In genomic region chr8:122114890-122115289, GRCm38 (mm10) we compare ENCODE assay signal across 27 mouse cellular contexts.
DNase-seq lines count a peak whose midpoint lies in the region; ATAC-seq and TF ChIP-seq lines count a peak whose summit lies in the region.
"Had no signal": no experiment of that assay in that cellular context is flagged by ENCODE, and none has a peak within 500 bp of the region (broad histone marks: within the 10 kb centered on the region; RNA-seq: fewer than 3 reads in every experiment).

No protein-coding gene starts in this region.

- H3K27ac ChIP-seq in liver, adult 2 months (replicated peaks; ENCODE audit: insufficient read depth, low read depth, low read length), result no peak overlapping the region
- no peak overlapping the region for H3K27ac ChIP-seq in intestine, postnatal 0 days (ENCODE audit: low read depth, low read length)
- H3K27ac ChIP-seq: embryonic facial prominence, embryonic 10.5 days; embryonic facial prominence, embryonic 13.5 days; forebrain, embryonic 12.5 days; forebrain, embryonic 15.5 days; heart, embryonic 10.5 days; heart, embryonic 13.5 days; hindbrain, embryonic 14.5 days; hindbrain, postnatal 0 days had no signal

- no peaks in the 10 kb centered on the region for H3K36me3 ChIP-seq in liver, adult 2 months (ENCODE audit: control insufficient read depth, insufficient read depth, low read length)
- H3K36me3 ChIP-seq in intestine, postnatal 0 days (ENCODE audit: control insufficient read depth, insufficient read depth), result no peaks in the 10 kb centered on the region
- H3K36me3 ChIP-seq: embryonic facial prominence, embryonic 10.5 days; embryonic facial prominence, embryonic 13.5 days; forebrain, embryonic 12.5 days; forebrain, embryonic 15.5 days; heart, embryonic 10.5 days; heart, embryonic 13.5 days had no signal

- no peak for TF ChIP-seq POLR2A in liver, adult 2 months (IDR thresholded peaks at IDR 0.05; ENCODE audit: extremely low read depth, insufficient read depth, low read length)

- no peak overlapping the region for H3K9ac ChIP-seq in liver, adult 2 months (ENCODE audit: low read depth, low read length)
- H3K9ac ChIP-seq in intestine, postnatal 0 days (ENCODE audit: low read depth, low read length), result no peak overlapping the region
- H3K9ac ChIP-seq: embryonic facial prominence, embryonic 13.5 days; forebrain, embryonic 12.5 days; forebrain, embryonic 15.5 days; heart, embryonic 13.5 days; hindbrain, embryonic 14.5 days had no signal

- ATAC-seq in common myeloid progenitor, adult 5-6 weeks (replicated peaks; ENCODE audit: low read depth, poor library complexity, severe bottlenecking), result 0 out of 2 replicates have a peak, but pooled peaks have one; percentile 5
- ATAC-seq in intestine, postnatal 0 days, result 0 out of 2 replicates have a peak, but pooled peaks have one; percentile 25
- ATAC-seq: activated CD4-positive, CD25-positive, alpha-beta regulatory T cell, adult 4 months; forebrain, embryonic 15.5 days; hindbrain, postnatal 0 days; inflammation-experienced regulatory T-cells, adult 6 months had no signal

- no peaks in the 10 kb centered on the region for H3K9me3 ChIP-seq in intestine, postnatal 0 days (ENCODE audit: control insufficient read depth)
- H3K9me3 ChIP-seq: embryonic facial prominence, embryonic 10.5 days; embryonic facial prominence, embryonic 13.5 days; forebrain, embryonic 12.5 days; forebrain, embryonic 15.5 days; heart, embryonic 10.5 days; heart, embryonic 13.5 days had no signal

- no peak for TF ChIP-seq CTCF in liver, adult 2 months (IDR thresholded peaks at IDR 0.05; ENCODE audit: low read depth, low read length)
- no peak for TF ChIP-seq CTCF in intestine, postnatal 0 days (IDR thresholded peaks at IDR 0.05; ENCODE audit: low read depth)

- no peak overlapping the region for H3K4me2 ChIP-seq in intestine, postnatal 0 days (replicated peaks; ENCODE audit: low read depth)
- H3K4me2 ChIP-seq: embryonic facial prominence, embryonic 13.5 days; forebrain, embryonic 12.5 days; forebrain, embryonic 15.5 days; heart, embryonic 13.5 days; hindbrain, embryonic 14.5 days had no signal

- H3K4me3 ChIP-seq in liver, adult 2 months (ENCODE audit: insufficient read depth, low read depth, low read length), result no peak overlapping the region
- no peak overlapping the region for H3K4me3 ChIP-seq in intestine, postnatal 0 days (ENCODE audit: low read depth, low read length)
- H3K4me3 ChIP-seq: embryonic facial prominence, embryonic 10.5 days; embryonic facial prominence, embryonic 13.5 days; erythroblast, embryonic 14.5 days; forebrain, embryonic 12.5 days; forebrain, embryonic 15.5 days; heart, embryonic 10.5 days; heart, embryonic 13.5 days had no signal

- H3K4me1 ChIP-seq in liver, adult 2 months (ENCODE audit: control insufficient read depth, insufficient read depth, low read length), result no peaks in the 10 kb centered on the region
- H3K4me1 ChIP-seq in intestine, postnatal 0 days (replicated peaks; ENCODE audit: control insufficient read depth, insufficient read depth, low read length), result no peaks in the 10 kb centered on the region
- H3K4me1 ChIP-seq: forebrain, embryonic 15.5 days had no signal

- H3K27me3 ChIP-seq in liver, adult 2 months (ENCODE audit: control insufficient read depth, insufficient read depth, low read length), result no peaks in the 10 kb centered on the region
- H3K27me3 ChIP-seq in intestine, postnatal 0 days (replicated peaks; ENCODE audit: control insufficient read depth, insufficient read depth, low read length), result no peaks in the 10 kb centered on the region
- H3K27me3 ChIP-seq: embryonic facial prominence, embryonic 13.5 days; forebrain, embryonic 12.5 days; forebrain, embryonic 15.5 days; heart, embryonic 13.5 days had no signal

- peak; percentile 24 for DNase-seq in liver, adult 2 months (ENCODE audit: extremely low read depth, low read depth, low spot score)
- DNase-seq in liver, result no peak
- no peak for DNase-seq in neural tube, embryonic 10.5 days (ENCODE audit: extremely low spot score, low spot score)
- DNase-seq in adrenal gland, adult (ENCODE audit: inconsistent age in 2 of 2, low spot score in 1 of 2), result no peak
- DNase-seq: adrenal gland, postnatal 10 days; adrenal gland, postnatal 36 days; cerebellum, adult 18-20 months; cerebellum, adult 9-10 months; cerebellum, postnatal 14 days; embryo, embryonic 11 days; gastrocnemius, postnatal 25 days; heart, adult 18-20 months; heart, postnatal 14 days; heart, postnatal 4 days had no signal

- no peaks in the 10 kb centered on the region for H3K79me2 ChIP-seq in liver, adult 2 months (ENCODE audit: control insufficient read depth, insufficient read depth, low read length)

- 88% methylated on average over 2 of the region's 2 CpGs for WGBS in liver, adult 2 months
- WGBS in intestine, postnatal 0 days, result 84% methylated on average over 2 of the region's 2 CpGs
